Mouse (Mus musculus) ES-E14 (cell line): Measurements from ENCODE around the gene Shroom3.
A peak's percentile ranks its signal among the peaks of the same experiment; 100 is the strongest.

Experiments
- CHD2 ChIP-seq: IDR thresholded peaks from 2 replicates; pipeline ENCODE4 v1.6.1; 2014; ENCODE audit warnings: mild to moderate bottlenecking, low read depth, low read length, inconsistent platforms
- HCFC1 ChIP-seq: IDR thresholded peaks from 2 replicates; pipeline ENCODE4 v1.6.1; 2012; ENCODE audit warnings: low read length, inconsistent platforms, borderline replicate concordance; ENCODE audit not compliant: insufficient read depth
- MAFK ChIP-seq: IDR thresholded peaks from 2 replicates; pipeline ENCODE4 v1.6.1; 2014; ENCODE audit warnings: mild to moderate bottlenecking, low read depth, low read length, inconsistent platforms; ENCODE audit not compliant: insufficient read depth
- ZNF384 ChIP-seq: IDR thresholded peaks from 2 replicates; pipeline ENCODE4 v1.6.1; 2012; ENCODE audit warnings: low read depth, low read length, inconsistent platforms

GRCm38 (mm10) chr5:92714886-92715285 is 31.7 kb downstream of the Shroom3 start:
- no peak for TF ChIP-seq HCFC1
- TF ChIP-seq CHD2: no peak
- TF ChIP-seq ZNF384: no peak
- TF ChIP-seq MAFK: 0 out of 2 replicates have a peak, but pooled peaks have one; percentile 39
